Mouse (Mus musculus) heart, adult 11 months (tissue): ENCODE measurements at regions not wholly inside any gene's neighbourhood (a gene's known extent, or its start where the extent isn't known, plus 50 kb on each side); places are given as distances from the start of the nearest gene placed in this dataset.

ENCODE experiments used
- DNase-seq: peaks from one replicate; pipeline ENCODE4 v3.0.0; 2022

- no peak for DNase-seq
Observed at GRCm38 (mm10) chr2:50627501-50627900, 330.9 kb upstream of the Mmadhc start.

- DNase-seq = no peak
Observed at GRCm38 (mm10) chr2:50625233-50625749, 328.7 kb upstream of the Mmadhc start.

GRCm38 (mm10) chr2:50609086-50609485 lies 312.5 kb upstream of the Mmadhc start:
- DNase-seq = peak; percentile 95

- DNase-seq = no peak
Observed at GRCm38 (mm10) chr2:50589195-50589594, 292.6 kb upstream of the Mmadhc start.

GRCm38 (mm10) chr2:50588652-50589051 lies 292.1 kb upstream of the Mmadhc start:
- no peak for DNase-seq

GRCm38 (mm10) chr2:50586321-50587050 lies 289.9 kb upstream of the Mmadhc start:
- DNase-seq = no peak

- no peak for DNase-seq
Observed at GRCm38 (mm10) chr2:50579620-50580019, 283.0 kb upstream of the Mmadhc start.

GRCm38 (mm10) chr2:50578278-50579043 lies 281.9 kb upstream of the Mmadhc start:
- peak; percentile 90 for DNase-seq

- DNase-seq = no peak
Observed at GRCm38 (mm10) chr2:50577736-50578135, 281.1 kb upstream of the Mmadhc start.

GRCm38 (mm10) chr2:50573455-50573854 lies 276.9 kb upstream of the Mmadhc start:
- no peak for DNase-seq

GRCm38 (mm10) chr2:50571021-50571420 lies 274.4 kb upstream of the Mmadhc start:
- no peak for DNase-seq

- no peak for DNase-seq
Observed at GRCm38 (mm10) chr2:50569502-50570285, 273.1 kb upstream of the Mmadhc start.

GRCm38 (mm10) chr2:50568777-50569501 lies 272.3 kb upstream of the Mmadhc start:
- DNase-seq = no peak

GRCm38 (mm10) chr2:50567542-50567941 lies 270.9 kb upstream of the Mmadhc start:
- DNase-seq = no peak

- DNase-seq = peak; percentile 86
Observed at GRCm38 (mm10) chr2:50554031-50554430, 257.4 kb upstream of the Mmadhc start.

- DNase-seq = no peak
Observed at GRCm38 (mm10) chr2:50552437-50552836, 255.8 kb upstream of the Mmadhc start.

- DNase-seq = no peak
Observed at GRCm38 (mm10) chr2:50549871-50550270, 253.3 kb upstream of the Mmadhc start.

- peak; percentile 88 for DNase-seq
Observed at GRCm38 (mm10) chr2:50539741-50540441, 243.3 kb upstream of the Mmadhc start.

GRCm38 (mm10) chr2:50538068-50538467 lies 241.5 kb upstream of the Mmadhc start:
- no peak for DNase-seq

GRCm38 (mm10) chr2:50535085-50535878 lies 238.7 kb upstream of the Mmadhc start:
- no peak for DNase-seq

GRCm38 (mm10) chr2:50533702-50534101 lies 237.1 kb upstream of the Mmadhc start:
- no peak for DNase-seq
